Mouse (Mus musculus) heart, embryonic 15.5 days (tissue): ENCODE measurements at regions not wholly inside any gene's neighbourhood (a gene's known extent, or its start where the extent isn't known, plus 50 kb on each side); places are given as distances from the start of the nearest gene placed in this dataset.

Source experiments
- ATAC-seq: fragments of 200-750 bp; cut with Nextera tagmentation; replicated peaks from 2 replicates; pipeline ENCODE4 v1.8.0; 2017; ENCODE audit warnings: low read depth, moderate TSS enrichment; ENCODE audit not compliant: insufficient number of reproducible peaks, insufficient read depth, low FRiP score
- H3K27ac ChIP-seq: fragments of 300-500 bp; sonication (generic); 2 replicates; pipeline ENCODE4 v1.5.1; 2015; ENCODE audit warnings: mild to moderate bottlenecking, inconsistent platforms
- H3K27me3 ChIP-seq: fragments of 300-500 bp; sonication (generic); 2 replicates; pipeline ENCODE4 v1.6.1; 2015; ENCODE audit warnings: inconsistent platforms
- H3K36me3 ChIP-seq: fragments of 300-500 bp; sonication (generic); 2 replicates; pipeline ENCODE4 v1.6.1; 2015; ENCODE audit warnings: mild to moderate bottlenecking, inconsistent platforms
- H3K4me1 ChIP-seq: fragments of 300-500 bp; sonication (generic); replicated peaks from 2 replicates; pipeline ENCODE4 v1.6.1; 2015; ENCODE audit warnings: inconsistent platforms
- H3K4me2 ChIP-seq: fragments of 300-500 bp; sonication (generic); 2 replicates; pipeline ENCODE4 v1.6.1; 2015; ENCODE audit warnings: inconsistent platforms, mild to moderate bottlenecking, moderate library complexity
- H3K4me3 ChIP-seq: fragments of 300-500 bp; sonication (generic); 2 replicates; pipeline ENCODE4 v1.5.1; 2015; ENCODE audit warnings: mild to moderate bottlenecking, inconsistent platforms
- H3K9ac ChIP-seq: fragments of 300-500 bp; sonication (generic); 2 replicates; pipeline ENCODE4 v1.6.1; 2015; ENCODE audit warnings: mild to moderate bottlenecking, inconsistent platforms
- H3K9me3 ChIP-seq: fragments of 300-500 bp; sonication (generic); replicated peaks from 2 replicates; pipeline ENCODE4 v1.6.1; 2016; ENCODE audit warnings: inconsistent platforms
- WGBS: fragments of 180-500 bp; shearing (Covaris S2); methylation state at CpG from one replicate; pipeline ENCODE4 v1.1.7; 2015; ENCODE audit warnings: mixed read lengths; 5-methylcytosine and 5-hydroxymethylcytosine counted together

- no peaks in the 10 kb centered on the region for H3K36me3 ChIP-seq
- 39% methylated on average over 5 of the region's 5 CpGs for WGBS
- H3K4me3 ChIP-seq, result no peak overlapping the region
- H3K9me3 ChIP-seq, result no peaks in the 10 kb centered on the region
- H3K4me2 ChIP-seq, result no peak overlapping the region
- ATAC-seq, result no peak
- H3K27me3 ChIP-seq, result no peaks in the 10 kb centered on the region
- H3K9ac ChIP-seq, result no peak overlapping the region
- no peaks in the 10 kb centered on the region for H3K4me1 ChIP-seq
- H3K27ac ChIP-seq, result no peak overlapping the region
These were observed 188.8 kb upstream of the Gm49339 start for GRCm38 (mm10) chr10:51291412-51292207.

- Histone ChIP-seq H3K4me3 (no peak overlapping the region), H3K27me3 (no peaks in the 10 kb centered on the region), H3K4me1 (no peaks in the 10 kb centered on the region), H3K27ac (no peak overlapping the region), H3K4me2 (no peak overlapping the region), H3K9me3 (no peaks in the 10 kb centered on the region; the same call in 1 of the 2 replicates), H3K9ac (no peak overlapping the region), H3K36me3 (no peaks in the 10 kb centered on the region)
- no peak for ATAC-seq
These were observed 167.6 kb upstream of the Gm49339 start for GRCm38 (mm10) chr10:51312814-51313213.

GRCm38 (mm10) chr10:51320207-51320606, 160.2 kb upstream of the Gm49339 start:
- 76% methylated on average over 2 of the region's 2 CpGs for WGBS
- Histone ChIP-seq H3K9me3 (no peaks in the 10 kb centered on the region), H3K27ac (no peak overlapping the region), H3K36me3 (no peaks in the 10 kb centered on the region), H3K4me2 (no peak overlapping the region), H3K9ac (no peak overlapping the region), H3K27me3 (no peaks in the 10 kb centered on the region), H3K4me1 (no peaks in the 10 kb centered on the region), H3K4me3 (no peak overlapping the region)
- ATAC-seq, result no peak

- WGBS, result 61% methylated on average over 4 of the region's 4 CpGs
- no peak for ATAC-seq
- Histone ChIP-seq H3K27me3 (no peaks in the 10 kb centered on the region), H3K9ac (no peak overlapping the region), H3K4me2 (no peak overlapping the region), H3K36me3 (no peaks in the 10 kb centered on the region), H3K4me3 (no peak overlapping the region), H3K4me1 (no peaks in the 10 kb centered on the region), H3K27ac (no peak overlapping the region), H3K9me3 (no peaks in the 10 kb centered on the region)
These were observed 151.6 kb upstream of the Gm49339 start for GRCm38 (mm10) chr10:51328772-51329171.

- no peak overlapping the region for H3K27ac ChIP-seq
- no peaks in the 10 kb centered on the region for H3K27me3 ChIP-seq
- H3K4me1 ChIP-seq, result no peaks in the 10 kb centered on the region
- no peaks in the 10 kb centered on the region for H3K36me3 ChIP-seq
- no peak for ATAC-seq
- no peak overlapping the region for H3K4me3 ChIP-seq
- 89% methylated on average over 2 of the region's 2 CpGs for WGBS
- no peak overlapping the region for H3K9ac ChIP-seq
- no peak overlapping the region for H3K4me2 ChIP-seq
- H3K9me3 ChIP-seq, result no peaks in the 10 kb centered on the region
These were observed 151.0 kb upstream of the Gm49339 start for GRCm38 (mm10) chr10:51329386-51329785.
